Mouse (Mus musculus): Measurements from ENCODE around the gene Adgrl2. TPM values are rescaled to one million over a fixed set of nuclear protein-coding genes. Genes with fewer than 3 reads are reported as not detected.
A peak's percentile ranks its signal among the peaks of the same experiment; 100 is the strongest.

Gene Adgrl2
- total RNA-seq, 2 experiments from 2014 or later: 44.1 to 51.1 TPM

- no peak for DNase-seq
These were observed 13.2 kb downstream of the Adgrl2 start for GRCm38 (mm10) chr3:148977124-148977529.

GRCm38 (mm10) chr3:148971893-148972596 lies 18.3 kb downstream of the Adgrl2 start:
- DNase-seq: no peak

GRCm38 (mm10) chr3:148964991-148965605 lies 25.3 kb downstream of the Adgrl2 start:
- DNase-seq: no peak

- DNase-seq: no peak
These were observed 26.8 kb downstream of the Adgrl2 start for GRCm38 (mm10) chr3:148963381-148964044.

- no peak for DNase-seq
These were observed 28.7 kb downstream of the Adgrl2 start for GRCm38 (mm10) chr3:148961611-148962010.

GRCm38 (mm10) chr3:148960751-148961289 lies 29.5 kb downstream of the Adgrl2 start:
- DNase-seq: no peak

- DNase-seq: no peak
These were observed 30.1 kb downstream of the Adgrl2 start for GRCm38 (mm10) chr3:148960215-148960614.

- peak; percentile 35 for DNase-seq
These were observed 30.9 kb downstream of the Adgrl2 start for GRCm38 (mm10) chr3:148959327-148960025.

- no peak for DNase-seq
These were observed 31.6 kb downstream of the Adgrl2 start for GRCm38 (mm10) chr3:148958714-148959113.

GRCm38 (mm10) chr3:148958185-148958584 lies 32.2 kb downstream of the Adgrl2 start:
- no peak for DNase-seq

- no peak for DNase-seq
These were observed 33.5 kb downstream of the Adgrl2 start for GRCm38 (mm10) chr3:148956887-148957286.

GRCm38 (mm10) chr3:148949796-148950195 lies 40.6 kb downstream of the Adgrl2 start:
- no peak for DNase-seq

- no peak for DNase-seq
These were observed 42.5 kb downstream of the Adgrl2 start for GRCm38 (mm10) chr3:148947805-148948405.

GRCm38 (mm10) chr3:148947266-148947665 lies 43.1 kb downstream of the Adgrl2 start:
- DNase-seq: no peak

- no peak for DNase-seq
These were observed 44.8 kb downstream of the Adgrl2 start for GRCm38 (mm10) chr3:148945534-148945933.

GRCm38 (mm10) chr3:148939457-148939856 lies 50.9 kb downstream of the Adgrl2 start:
- no peak for DNase-seq

GRCm38 (mm10) chr3:148935056-148935455 lies 55.3 kb downstream of the Adgrl2 start:
- no peak for DNase-seq

GRCm38 (mm10) chr3:148934279-148934678 lies 56.1 kb downstream of the Adgrl2 start:
- no peak for DNase-seq

- no peak for DNase-seq
These were observed 57.2 kb downstream of the Adgrl2 start for GRCm38 (mm10) chr3:148933160-148933559.

- DNase-seq: no peak
These were observed 59.4 kb downstream of the Adgrl2 start for GRCm38 (mm10) chr3:148930913-148931312.

- no peak for DNase-seq
These were observed 64.0 kb downstream of the Adgrl2 start for GRCm38 (mm10) chr3:148926330-148926729.

- no peak for DNase-seq
These were observed 67.7 kb downstream of the Adgrl2 start for GRCm38 (mm10) chr3:148922618-148923095.
